Mouse (Mus musculus) skeletal muscle tissue, postnatal 0 days (tissue): Measurements from ENCODE around the gene Olfr138. TPM values are rescaled to one million over a fixed set of nuclear protein-coding genes. Genes with fewer than 3 reads are reported as not detected.

Experiments
- polyA plus RNA-seq: library from polyadenylated mRNA; unstranded; fragments of >200 nt; fragmentation: Nextera tagmentation; extraction: Ambion mirVana; gene quantifications from 2 replicates; pipeline ENCODE4 v1.2.1, GENCODE M21; 2015

Gene Olfr138
- polyA plus RNA-seq, result not detected in 2 replicates

DNA sequence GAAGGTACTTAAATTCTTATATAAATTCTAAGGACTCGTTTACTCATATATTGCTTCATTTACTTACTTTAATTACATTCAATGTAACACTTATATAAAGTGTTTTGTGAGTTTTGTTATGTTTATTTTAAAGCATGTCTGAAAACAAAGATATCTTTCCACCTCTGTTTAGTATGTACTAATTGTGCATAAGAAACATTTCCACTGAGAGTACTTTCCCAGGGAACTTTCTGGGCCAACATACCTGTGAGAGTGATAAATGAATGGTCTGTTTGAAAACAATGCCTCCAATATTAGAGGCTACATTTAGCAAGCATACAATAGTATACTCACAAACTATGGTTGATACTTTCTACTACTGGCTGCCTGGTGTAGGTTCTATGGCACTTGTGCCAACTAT is at the start of gene Olfr138:
Gene Olfr138, plus strand, starts transcription at position 301 of the 400 bp plus-strand sequence.

DNA sequence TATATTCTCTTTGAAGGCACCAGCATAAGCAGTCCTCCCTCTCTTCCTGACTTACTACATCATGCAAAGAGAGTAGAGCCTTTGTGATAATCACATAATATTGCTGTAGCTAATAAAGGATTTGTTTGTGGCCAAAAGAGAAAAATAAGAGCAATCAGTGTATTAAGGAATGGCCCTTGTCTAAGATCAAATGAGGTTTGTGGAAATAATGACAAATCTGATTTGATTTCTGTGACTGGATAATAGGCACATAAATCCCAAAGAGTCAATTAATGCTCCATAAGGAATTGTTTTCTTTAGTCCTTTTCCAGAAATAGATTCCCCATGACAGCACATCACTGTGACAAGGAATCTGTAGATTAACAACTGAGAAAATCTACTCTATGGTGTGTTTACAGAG is 46.6 kb downstream of the Olfr138 start, which contains the start of gene Olfr137:
Gene Olfr137, minus strand, starts transcription at position 101 of the 400 bp plus-strand sequence.

Other genes with a start within 250 kb of the Olfr138 start
- not detected in 2 replicates for gene Olfr129, start 201.0 kb upstream of the Olfr138 start, polyA plus RNA-seq
- gene Olfr130, start 197.1 kb upstream of the Olfr138 start, polyA plus RNA-seq, result not detected in 2 replicates
- gene Olfr131, start 172.3 kb upstream of the Olfr138 start, polyA plus RNA-seq, result not detected in 2 replicates
- gene Olfr132, start 126.5 kb upstream of the Olfr138 start, polyA plus RNA-seq, result not detected in 2 replicates
- gene Olfr133, start 115.8 kb upstream of the Olfr138 start, polyA plus RNA-seq, result not detected in 2 replicates
- not detected in 2 replicates for gene Olfr134, start 89.6 kb upstream of the Olfr138 start, polyA plus RNA-seq
- gene Olfr135, start 56.7 kb upstream of the Olfr138 start, polyA plus RNA-seq, result not detected in 2 replicates
- gene Olfr137, start 46.5 kb downstream of the Olfr138 start, polyA plus RNA-seq, result not detected in 2 replicates
- gene Olfr136, start 68.8 kb downstream of the Olfr138 start, polyA plus RNA-seq, result not detected in 2 replicates
- not detected in 2 replicates for gene Esp36, start 159.2 kb downstream of the Olfr138 start, polyA plus RNA-seq